Mouse (Mus musculus) heart, embryonic 11.5 days (tissue): ENCODE results near the gene Arhgap23. TPM values are rescaled to one million over a fixed set of nuclear protein-coding genes. Genes with fewer than 3 reads are reported as not detected.
A peak's percentile ranks its signal among the peaks of the same experiment; 100 is the strongest.

Source experiments
- ATAC-seq: fragments of 200-750 bp; cut with Nextera tagmentation; replicated peaks from 2 replicates; pipeline ENCODE4 v1.8.0; 2017; ENCODE audit warnings: moderate library complexity; ENCODE audit not compliant: insufficient number of reproducible peaks, low FRiP score, low TSS enrichment
- H3K27ac ChIP-seq: fragments of 300-500 bp; sonication (generic); 2 replicates; pipeline ENCODE4 v1.5.1; 2014; ENCODE audit warnings: mild to moderate bottlenecking, low read depth, low read length
- H3K27me3 ChIP-seq: fragments of 300-500 bp; sonication (generic); 2 replicates; pipeline ENCODE4 v1.6.1; 2014; ENCODE audit warnings: mild to moderate bottlenecking, low read length, mixed read lengths; ENCODE audit not compliant: control insufficient read depth, insufficient read depth
- H3K36me3 ChIP-seq: fragments of 300-500 bp; sonication (generic); 2 replicates; pipeline ENCODE4 v1.6.1; 2014; ENCODE audit warnings: mild to moderate bottlenecking, low read length, moderate library complexity, mixed read lengths; ENCODE audit not compliant: control insufficient read depth, insufficient read depth
- H3K4me1 ChIP-seq: fragments of 300-500 bp; sonication (generic); 2 replicates; pipeline ENCODE4 v1.6.1; 2014; ENCODE audit warnings: low read length; ENCODE audit not compliant: control insufficient read depth, insufficient read depth
- H3K4me2 ChIP-seq: fragments of 300-500 bp; sonication (generic); 2 replicates; pipeline ENCODE4 v1.6.1; 2014; ENCODE audit warnings: mild to moderate bottlenecking, moderate library complexity
- H3K4me3 ChIP-seq: fragments of 300-500 bp; sonication (generic); 2 replicates; pipeline ENCODE4 v1.5.1; 2014; ENCODE audit warnings: low read depth, low read length
- H3K9ac ChIP-seq: fragments of 300-500 bp; sonication (generic); 2 replicates; pipeline ENCODE4 v1.6.1; 2014; ENCODE audit warnings: mild to moderate bottlenecking, low read depth, low read length, moderate library complexity
- H3K9me3 ChIP-seq: fragments of 300-500 bp; sonication (generic); replicated peaks from 2 replicates; pipeline ENCODE4 v1.6.1; 2016; ENCODE audit warnings: low read length; ENCODE audit not compliant: control insufficient read depth
- WGBS: fragments of 180-500 bp; shearing (Covaris S2); extraction: QIAGEN DNeasy Blood & Tissue Kit; methylation state at CpG from one replicate; pipeline ENCODE4 v1.1.7; 2014; ENCODE audit not compliant: insufficient replicate concordance; 5-methylcytosine and 5-hydroxymethylcytosine counted together
- polyA plus RNA-seq: library from polyadenylated mRNA; unstranded; fragments of >200 nt; fragmentation: Nextera tagmentation; extraction: Ambion mirVana; gene quantifications from 2 replicates; pipeline ENCODE4 v1.2.1, GENCODE M21; 2014

Gene Arhgap23
- polyA plus RNA-seq, 1 experiment from 2014 or later = 8.3 TPM

GRCm38 (mm10) chr11:97525313-97525712 lies 110.0 kb downstream of the Arhgap23 start:
- Histone ChIP-seq H3K36me3 (no peaks in the 10 kb centered on the region), H3K27me3 (peaks cover 31% of the 10 kb centered on the region), H3K27ac (no peak overlapping the region), H3K4me2 (no peak overlapping the region), H3K4me1 (peaks cover 6% of the 10 kb centered on the region; the same call in 1 of the 2 replicates), H3K9ac (no peak overlapping the region), H3K9me3 (no peaks in the 10 kb centered on the region), H3K4me3 (no peak overlapping the region)
- WGBS = 77% methylated on average over 6 of the region's 6 CpGs
- ATAC-seq = no peak

DNA sequence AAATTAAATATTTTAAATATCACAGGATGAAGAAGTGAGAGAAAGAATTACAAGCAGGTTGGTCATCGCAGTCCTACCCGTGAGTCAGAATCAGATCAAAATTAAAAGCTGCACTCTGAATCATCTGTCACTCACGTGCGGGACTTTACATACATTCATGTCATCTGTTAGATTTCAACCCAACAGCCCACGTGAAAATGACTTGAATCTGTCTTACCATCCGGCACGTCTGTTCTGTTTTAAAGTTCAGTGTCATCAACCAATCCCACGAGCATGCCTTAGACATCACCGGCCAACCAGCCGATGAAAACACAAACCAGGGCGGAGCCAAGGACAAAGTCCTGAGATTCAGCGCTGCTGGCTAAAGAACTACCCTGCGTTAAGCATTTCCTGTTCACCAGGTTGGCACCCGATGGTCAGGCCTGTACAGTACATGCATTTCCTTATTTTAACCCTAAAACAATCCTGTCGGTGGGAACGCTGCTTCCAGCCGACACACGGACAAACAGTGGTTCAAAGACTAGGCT lies 113.0 kb downstream of the Arhgap23 start:
- Histone ChIP-seq H3K9ac (no peak overlapping the region), H3K36me3 (no peaks in the 10 kb centered on the region), H3K27me3 (peaks cover 38% of the 10 kb centered on the region), H3K4me1 (peaks cover 18% of the 10 kb centered on the region), H3K27ac (no peak overlapping the region), H3K9me3 (no peaks in the 10 kb centered on the region), H3K4me2 (no peak overlapping the region), H3K4me3 (no peak overlapping the region)
- no peak for ATAC-seq
- 69% methylated on average over 18 of the region's 18 CpGs for WGBS

DNA sequence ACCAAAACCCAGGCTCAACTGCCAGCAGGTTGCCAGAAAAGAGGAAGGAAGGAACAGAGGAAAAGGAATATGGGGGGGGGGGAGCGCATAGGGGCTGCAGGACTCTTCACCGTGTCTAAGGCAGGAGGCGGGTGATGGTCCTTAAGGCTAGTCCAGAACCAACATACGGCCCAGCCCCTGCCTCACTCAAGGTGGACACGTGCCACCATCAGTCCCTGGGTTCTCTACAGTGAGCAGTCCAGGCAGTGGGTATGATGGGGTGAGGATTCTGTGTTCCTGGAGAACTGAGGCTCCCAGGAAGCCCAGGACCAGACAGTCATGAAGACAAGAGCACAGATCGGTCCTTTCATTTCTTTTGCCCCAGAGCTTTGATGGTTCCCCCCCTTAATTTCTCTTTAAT lies 114.7 kb downstream of the Arhgap23 start:
- Histone ChIP-seq H3K27ac (no peak overlapping the region), H3K4me1 (peaks cover 23% of the 10 kb centered on the region), H3K9me3 (no peaks in the 10 kb centered on the region), H3K4me2 (no peak overlapping the region), H3K4me3 (no peak overlapping the region), H3K27me3 (peaks cover 53% of the 10 kb centered on the region), H3K36me3 (no peaks in the 10 kb centered on the region), H3K9ac (no peak overlapping the region)
- ATAC-seq = no peak
- 83% methylated on average over 6 of the region's 6 CpGs for WGBS

DNA sequence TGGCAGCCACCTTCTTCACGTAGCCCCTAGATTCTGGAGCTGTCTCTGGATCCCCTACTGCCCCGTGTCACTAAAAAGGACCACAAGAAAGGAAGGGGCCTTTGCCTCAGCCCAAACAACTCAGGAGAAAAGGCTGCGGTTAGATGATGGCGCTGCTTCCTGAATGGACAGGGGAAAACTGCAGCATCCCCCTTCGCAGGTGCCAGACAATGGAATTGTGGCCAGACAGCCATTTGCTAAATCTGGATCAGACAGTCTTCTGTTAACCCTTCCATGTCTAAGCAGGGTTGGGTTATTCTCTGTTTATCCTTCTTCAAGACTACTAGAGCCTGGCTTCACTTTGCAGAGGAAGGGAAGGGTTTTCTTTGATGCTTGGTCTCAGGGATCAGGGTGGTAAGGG lies 115.6 kb downstream of the Arhgap23 start:
- ATAC-seq = no peak
- Histone ChIP-seq H3K4me3 (no peak overlapping the region), H3K9ac (no peak overlapping the region), H3K4me2 (no peak overlapping the region), H3K36me3 (no peaks in the 10 kb centered on the region), H3K27ac (no peak overlapping the region), H3K9me3 (no peaks in the 10 kb centered on the region), H3K27me3 (peaks cover 62% of the 10 kb centered on the region), H3K4me1 (peaks cover 23% of the 10 kb centered on the region)
- 59% methylated on average over 5 of the region's 5 CpGs for WGBS

DNA sequence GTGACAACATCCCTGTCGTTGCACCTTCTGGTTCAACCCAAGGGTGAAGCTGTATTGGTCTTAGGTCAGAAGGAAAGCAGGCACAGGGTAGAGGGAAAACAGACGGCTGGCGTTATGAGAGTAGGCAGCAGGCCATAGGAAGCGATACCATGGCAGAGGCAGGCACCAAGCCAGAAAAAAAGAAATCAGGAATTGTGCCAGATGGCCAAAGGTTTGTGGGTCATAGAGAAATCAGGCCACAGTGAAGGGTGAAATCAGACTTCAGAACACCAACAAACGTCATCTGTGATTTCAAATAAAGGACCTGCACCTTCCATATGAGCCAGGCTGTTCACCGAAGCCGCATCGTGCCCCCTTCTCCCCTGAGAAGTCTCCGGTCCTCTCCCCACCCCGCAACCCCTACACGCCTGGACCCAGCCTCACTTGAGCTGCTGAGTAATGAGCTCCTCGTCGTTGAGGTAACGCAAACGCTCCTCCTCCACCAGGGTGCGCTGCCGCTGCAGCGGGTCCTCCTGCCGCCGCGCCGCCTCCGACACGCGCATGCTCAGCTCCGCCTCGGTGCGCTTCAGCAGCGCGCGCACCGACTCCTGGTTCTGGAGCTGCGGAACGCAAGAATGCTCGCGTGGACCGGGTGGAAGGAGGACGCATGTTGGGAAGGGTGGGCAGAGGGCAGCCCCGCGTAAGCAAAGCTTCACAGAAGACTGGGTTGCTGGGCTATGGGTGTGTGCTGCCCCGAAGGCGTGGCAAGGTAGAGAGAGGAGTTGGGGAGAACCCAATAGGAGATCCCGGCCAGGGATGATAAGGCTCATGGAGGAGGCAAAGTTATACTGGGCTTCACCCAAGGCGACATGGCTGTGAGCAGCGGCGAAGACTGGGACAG lies 116.3 kb downstream of the Arhgap23 start:
- Histone ChIP-seq H3K36me3 (no peaks in the 10 kb centered on the region), H3K4me1 (peaks cover 26% of the 10 kb centered on the region), H3K27me3 (peaks cover 63% of the 10 kb centered on the region), H3K4me3 (peak overlapping the region; percentile 44), H3K9ac (no peak overlapping the region), H3K4me2 (peak overlapping the region; percentile 86), H3K9me3 (no peaks in the 10 kb centered on the region), H3K27ac (no peak overlapping the region)
- WGBS = 7% methylated on average over 46 of the region's 46 CpGs
- peak; percentile 33; the same call in 1 of the 2 replicates for ATAC-seq

GRCm38 (mm10) chr11:97532354-97532753 lies 117.0 kb downstream of the Arhgap23 start:
- 8% methylated on average over 8 of the region's 8 CpGs for WGBS

GRCm38 (mm10) chr11:97532950-97533582 lies 117.7 kb downstream of the Arhgap23 start:
- Histone ChIP-seq H3K9me3 (no peaks in the 10 kb centered on the region), H3K36me3 (no peaks in the 10 kb centered on the region), H3K27ac (no peak overlapping the region), H3K9ac (no peak overlapping the region), H3K4me3 (no peak overlapping the region; the same call in 1 of the 2 replicates), H3K27me3 (peaks cover 77% of the 10 kb centered on the region), H3K4me2 (peak overlapping the region; percentile 43), H3K4me1 (peaks cover 34% of the 10 kb centered on the region)
- no peak for ATAC-seq
- WGBS = 6% methylated on average over 20 of the region's 20 CpGs

More at GRCm38 (mm10) chr11:97532354-97532753, 117.0 kb downstream of the Arhgap23 start:
- no peak overlapping the region for H3K9ac ChIP-seq
- H3K4me1 ChIP-seq = peaks cover 32% of the 10 kb centered on the region
- no peak for ATAC-seq
- H3K27ac ChIP-seq = no peak overlapping the region
- H3K4me3 ChIP-seq = peak overlapping the region; percentile 44; the same call in 1 of the 2 replicates
- H3K27me3 ChIP-seq = peaks cover 69% of the 10 kb centered on the region
- no peaks in the 10 kb centered on the region for H3K36me3 ChIP-seq
- no peaks in the 10 kb centered on the region for H3K9me3 ChIP-seq
- H3K4me2 ChIP-seq = peak overlapping the region; percentile 86

DNA sequence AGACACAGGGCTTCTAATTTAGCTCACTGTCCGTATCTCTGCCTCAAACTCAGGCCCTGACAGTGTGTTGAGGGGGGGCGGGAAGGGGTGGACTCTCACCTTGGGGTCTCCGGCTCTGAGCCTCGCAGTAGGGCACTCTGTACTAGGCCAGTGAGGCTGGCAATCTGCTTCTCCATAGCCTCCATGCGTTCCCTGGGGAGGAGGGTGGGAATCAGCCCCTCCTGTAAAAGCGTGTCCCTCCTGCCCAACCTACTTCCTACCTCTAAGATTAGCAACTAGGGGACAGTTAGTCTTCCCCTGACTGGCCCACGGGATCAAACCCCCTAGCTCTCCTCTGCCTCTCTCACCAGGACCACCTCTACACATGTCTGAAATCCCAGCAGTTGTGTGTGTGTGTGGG lies 118.3 kb downstream of the Arhgap23 start:
- H3K4me1 ChIP-seq = peaks cover 34% of the 10 kb centered on the region

More for the DNA sequence above, 118.3 kb downstream of the Arhgap23 start:
- Histone ChIP-seq H3K9ac (no peak overlapping the region), H3K27ac (no peak overlapping the region), H3K36me3 (no peaks in the 10 kb centered on the region), H3K4me3 (no peak overlapping the region), H3K4me2 (no peak overlapping the region), H3K27me3 (peaks cover 79% of the 10 kb centered on the region), H3K9me3 (no peaks in the 10 kb centered on the region)
- no peak for ATAC-seq
- WGBS = 13% methylated on average over 7 of the region's 7 CpGs
